Mouse (Mus musculus) macrophage (primary cell): ENCODE measurements around the gene Glcci1. TPM values are rescaled to one million over a fixed set of nuclear protein-coding genes. Genes with fewer than 3 reads are reported as not detected.

ENCODE experiments used
- H3K27ac ChIP-seq: fragments of 350-480 bp; formaldehyde crosslinking; 2 replicates; pipeline ENCODE4 v1.9.0; 2021
- H3K36me3 ChIP-seq: fragments of 350-480 bp; formaldehyde crosslinking; 2 replicates; pipeline ENCODE4 v1.9.0; 2021; ENCODE audit errors: inconsistent target
- H3K4me3 ChIP-seq: fragments of 350-480 bp; formaldehyde crosslinking; 2 replicates; pipeline ENCODE4 v1.9.0; 2021; ENCODE audit errors: inconsistent target
- H3K79me2 ChIP-seq: fragments of 350-480 bp; formaldehyde crosslinking; 2 replicates; pipeline ENCODE4 v1.9.0; 2021; ENCODE audit errors: inconsistent target
- WGBS: methylation state at CpG from one replicate; pipeline ENCODE4 v1.1.7; 2026; ENCODE audit warnings: inconsistent platforms; ENCODE audit not compliant: missing documents; 5-methylcytosine and 5-hydroxymethylcytosine counted together
- polyA plus RNA-seq: library from polyadenylated mRNA; stranded (reverse); fragments of 250-400 nt; gene quantifications from 3 replicates; pipeline ENCODE4 v1.2.4, GENCODE M21; 2018; ENCODE audit warnings: inconsistent platforms

Gene Glcci1
- polyA plus RNA-seq, 1 experiment from 2014 or later, result 0.90 TPM

GRCm38 (mm10) chr6:8638899-8639298 lies 129.5 kb downstream of the Glcci1 start:
- Histone ChIP-seq H3K36me3 (no peaks in the 10 kb centered on the region), H3K79me2 (no peaks in the 10 kb centered on the region), H3K4me3 (no peak overlapping the region), H3K27ac (no peak overlapping the region)
- WGBS, result 92% methylated on average over 3 of the region's 4 CpGs

- no peak overlapping the region for H3K27ac ChIP-seq
- no peaks in the 10 kb centered on the region for H3K36me3 ChIP-seq
- no peaks in the 10 kb centered on the region for H3K79me2 ChIP-seq
- 61% methylated on average over 2 of the region's 2 CpGs for WGBS
- no peak overlapping the region for H3K4me3 ChIP-seq
These were observed 130.1 kb downstream of the Glcci1 start for GRCm38 (mm10) chr6:8639526-8639925.

GRCm38 (mm10) chr6:8640863-8641262 lies 131.5 kb downstream of the Glcci1 start:
- H3K79me2 ChIP-seq, result no peaks in the 10 kb centered on the region
- H3K27ac ChIP-seq, result no peak overlapping the region
- no peak overlapping the region for H3K4me3 ChIP-seq
- WGBS, result 94% methylated on average over 5 of the region's 5 CpGs
- no peaks in the 10 kb centered on the region for H3K36me3 ChIP-seq

- H3K27ac ChIP-seq, result no peak overlapping the region
These were observed 135.3 kb downstream of the Glcci1 start for GRCm38 (mm10) chr6:8644703-8645102.

GRCm38 (mm10) chr6:8645708-8646107 lies 136.3 kb downstream of the Glcci1 start:
- Histone ChIP-seq H3K4me3 (no peak overlapping the region), H3K27ac (no peak overlapping the region), H3K36me3 (no peaks in the 10 kb centered on the region), H3K79me2 (no peaks in the 10 kb centered on the region)
- 90% methylated on average over 2 of the region's 2 CpGs for WGBS

More at GRCm38 (mm10) chr6:8644703-8645102, 135.3 kb downstream of the Glcci1 start:
- no peaks in the 10 kb centered on the region for H3K36me3 ChIP-seq
- no peaks in the 10 kb centered on the region for H3K79me2 ChIP-seq
- H3K4me3 ChIP-seq, result no peak overlapping the region
- WGBS, result 97% methylated on average over 10 of the region's 10 CpGs
